Mouse (Mus musculus) small intestine, adult 2 months (tissue): Measurements from ENCODE around the gene Rnft2.

ENCODE experiments used
- CTCF ChIP-seq: fragments of 200-500 bp; IDR thresholded peaks from 2 replicates; pipeline ENCODE4 v1.5.1; 2012; ENCODE audit warnings: low read depth, mild to moderate bottlenecking, control low read depth, inconsistent platforms, low read length, moderate library complexity, mixed read lengths; ENCODE audit not compliant: insufficient replicate concordance, insufficient read length; ENCODE audit errors: extremely low read depth
- POLR2A ChIP-seq: fragments of 200-500 bp; IDR thresholded peaks from 2 replicates; pipeline ENCODE4 v1.6.1; 2012; ENCODE audit warnings: low read depth, mild to moderate bottlenecking, control low read depth, inconsistent platforms, low read length, moderate library complexity

- no peak for TF ChIP-seq CTCF
- TF ChIP-seq POLR2A: no peak
Observed at GRCm38 (mm10) chr5:118144770-118145169, 100.1 kb downstream of the Rnft2 start.
